Mouse (Mus musculus): ENCODE measurements around the gene Gm13272.
A peak's percentile ranks its signal among the peaks of the same experiment; 100 is the strongest.
"Not testable (repeated sequence)": the region's sequence is repeated elsewhere in the genome, so short reads cannot be mapped to it uniquely, and the experiment has no call there.

Gene Gm13272

GRCm38 (mm10) chr4:88779550-88779949 lies at the start of gene Gm13272:
Gene Gm13272, plus strand, starts transcription at chr4:88779850.
- not testable (repeated sequence) for DNase-seq (ENCODE audit: low spot score)

- peak; percentile 76 for DNase-seq (ENCODE audit: low spot score)
Observed at GRCm38 (mm10) chr4:88738480-88738879, 41.2 kb upstream of the Gm13272 start.

- DNase-seq (ENCODE audit: low spot score): no peak
Observed at GRCm38 (mm10) chr4:88739036-88739435, 40.6 kb upstream of the Gm13272 start.

GRCm38 (mm10) chr4:88741426-88741825 lies 38.2 kb upstream of the Gm13272 start:
- no peak for DNase-seq (ENCODE audit: low spot score)

- no peak for DNase-seq (ENCODE audit: low spot score)
Observed at GRCm38 (mm10) chr4:88742771-88743371, 36.8 kb upstream of the Gm13272 start.

GRCm38 (mm10) chr4:88744207-88744606 lies 35.4 kb upstream of the Gm13272 start:
- no peak for DNase-seq (ENCODE audit: low spot score)

- DNase-seq (ENCODE audit: low spot score): no peak
Observed at GRCm38 (mm10) chr4:88749926-88750325, 29.7 kb upstream of the Gm13272 start.

GRCm38 (mm10) chr4:88754818-88755340 lies 24.8 kb upstream of the Gm13272 start, which contains the start of gene Gm13271:
Gene Gm13271, plus strand, starts transcription at chr4:88754868.
- peak; percentile 39 for DNase-seq (ENCODE audit: low spot score)

GRCm38 (mm10) chr4:88756581-88757513 lies 22.8 kb upstream of the Gm13272 start:
- DNase-seq (ENCODE audit: low spot score): not testable (repeated sequence)

GRCm38 (mm10) chr4:88757628-88758031 lies 22.0 kb upstream of the Gm13272 start:
- DNase-seq (ENCODE audit: low spot score): peak; percentile 88

GRCm38 (mm10) chr4:88758751-88759150 lies 20.9 kb upstream of the Gm13272 start:
- DNase-seq (ENCODE audit: low spot score): not testable (repeated sequence)

- not testable (repeated sequence) for DNase-seq (ENCODE audit: low spot score)
Observed at GRCm38 (mm10) chr4:88759610-88760268, 19.9 kb upstream of the Gm13272 start, which contains the start of gene Gm13283. Gene Gm13283, plus strand, starts transcription at chr4:88760119.

- peak; percentile 85 for DNase-seq (ENCODE audit: low spot score)
Observed at GRCm38 (mm10) chr4:88760431-88760830, 19.2 kb upstream of the Gm13272 start.

GRCm38 (mm10) chr4:88761776-88762175 lies 17.9 kb upstream of the Gm13272 start:
- DNase-seq (ENCODE audit: low spot score): peak; percentile 47

- DNase-seq (ENCODE audit: low spot score): not testable (repeated sequence)
Observed at GRCm38 (mm10) chr4:88762341-88762740, 17.3 kb upstream of the Gm13272 start.

GRCm38 (mm10) chr4:88763384-88764018 lies 16.1 kb upstream of the Gm13272 start:
- peak; percentile 62 for DNase-seq (ENCODE audit: low spot score)

GRCm38 (mm10) chr4:88773534-88773933 lies 6.1 kb upstream of the Gm13272 start, which contains the start of gene Gm13290:
Gene Gm13290, plus strand, starts transcription at chr4:88773834.
- DNase-seq (ENCODE audit: low spot score): not testable (repeated sequence)

- DNase-seq (ENCODE audit: low spot score): not testable (repeated sequence)
Observed at GRCm38 (mm10) chr4:88776622-88777021, 3.0 kb upstream of the Gm13272 start, which contains the start of gene Gm13289. Gene Gm13289, plus strand, starts transcription at chr4:88776922.

GRCm38 (mm10) chr4:88780320-88780719 lies 670 bp downstream of the Gm13272 start:
- DNase-seq (ENCODE audit: low spot score): not testable (repeated sequence)

GRCm38 (mm10) chr4:88781831-88782230 lies 2.2 kb downstream of the Gm13272 start, which contains the start of gene Ifnz:
Gene Ifnz, plus strand, starts transcription at chr4:88782131.
- not testable (repeated sequence) for DNase-seq (ENCODE audit: low spot score)

- DNase-seq (ENCODE audit: low spot score): not testable (repeated sequence)
Observed at GRCm38 (mm10) chr4:88782335-88782734, 2.7 kb downstream of the Gm13272 start.

Measured in lung, postnatal 25 days (tissue).